Mouse (Mus musculus): ENCODE results near the gene Meis1. TPM values are rescaled to one million over a fixed set of nuclear protein-coding genes. Genes with fewer than 3 reads are reported as not detected.

The Meis1 gene
- polyA plus RNA-seq, 1 experiment = 5.0 TPM

- Histone ChIP-seq H3K4me1 (ENCODE audit: control insufficient read depth, insufficient read depth, insufficient read length) (no peaks in the 10 kb centered on the region), H3K36me3 (ENCODE audit: control insufficient read depth, insufficient read depth, low read length) (0 out of 2 replicates have a peak, but pooled peaks cover 2% of the 10 kb centered on the region), H3K27ac (ENCODE audit: insufficient read depth, low read length) (peak overlapping the region; percentile 46), H3K4me3 (ENCODE audit: extremely low read depth, insufficient read depth, insufficient read length) (no peak overlapping the region), H3K27me3 (ENCODE audit: control insufficient read depth, insufficient read depth, low read length) (peaks cover 8% of the 10 kb centered on the region; the same call in 1 of the 2 replicates)
- no peak for DNase-seq (ENCODE audit: low read depth in 1 of 2, low spot score in 2 of 2)
- no peak for TF ChIP-seq CTCF (IDR thresholded peaks at IDR 0.05; ENCODE audit: extremely low read depth, insufficient read depth, insufficient read length, insufficient replicate concordance)
- TF ChIP-seq POLR2A (IDR thresholded peaks at IDR 0.05; ENCODE audit: low read depth, low read length) = no peak
- WGBS = 54% methylated on average over 17 of the region's 17 CpGs
Observed at GRCm38 (mm10) chr11:19009536-19010395, 9.0 kb downstream of the Meis1 start.

GRCm38 (mm10) chr11:19008610-19009384 lies 10.0 kb downstream of the Meis1 start:
- Histone ChIP-seq H3K27me3 (ENCODE audit: control insufficient read depth, insufficient read depth, low read length) (0 out of 2 replicates have a peak, but pooled peaks cover 4% of the 10 kb centered on the region), H3K27ac (ENCODE audit: insufficient read depth, low read length) (0 out of 2 replicates have a peak overlapping the region, but pooled peaks have one; percentile 4), H3K4me3 (ENCODE audit: extremely low read depth, insufficient read depth, insufficient read length) (no peak overlapping the region), H3K36me3 (ENCODE audit: control insufficient read depth, insufficient read depth, low read length) (0 out of 2 replicates have a peak, but pooled peaks cover 2% of the 10 kb centered on the region), H3K4me1 (ENCODE audit: control insufficient read depth, insufficient read depth, insufficient read length) (no peaks in the 10 kb centered on the region)
- WGBS = 48% methylated on average over 13 of the region's 13 CpGs
- no peak for DNase-seq (ENCODE audit: low read depth in 1 of 2, low spot score in 2 of 2)
- TF ChIP-seq POLR2A (IDR thresholded peaks at IDR 0.05; ENCODE audit: low read depth, low read length) (no peak), CTCF (IDR thresholded peaks at IDR 0.05; ENCODE audit: extremely low read depth, insufficient read depth, insufficient read length, insufficient replicate concordance) (no peak)

GRCm38 (mm10) chr11:19007541-19008424 lies 11.0 kb downstream of the Meis1 start:
- Histone ChIP-seq H3K27ac (ENCODE audit: insufficient read depth, low read length) (peak overlapping the region; percentile 16; the same call in 1 of the 2 replicates), H3K27me3 (ENCODE audit: control insufficient read depth, insufficient read depth, low read length) (0 out of 2 replicates have a peak, but pooled peaks cover 1% of the 10 kb centered on the region), H3K4me1 (ENCODE audit: control insufficient read depth, insufficient read depth, insufficient read length) (no peaks in the 10 kb centered on the region), H3K36me3 (ENCODE audit: control insufficient read depth, insufficient read depth, low read length) (no peaks in the 10 kb centered on the region), H3K4me3 (ENCODE audit: extremely low read depth, insufficient read depth, insufficient read length) (no peak overlapping the region; the same call in 1 of the 2 replicates)
- TF ChIP-seq POLR2A (IDR thresholded peaks at IDR 0.05; ENCODE audit: low read depth, low read length) (no peak), CTCF (IDR thresholded peaks at IDR 0.05; ENCODE audit: extremely low read depth, insufficient read depth, insufficient read length, insufficient replicate concordance) (no peak)
- no peak for DNase-seq (ENCODE audit: low read depth in 1 of 2, low spot score in 2 of 2)
- 51% methylated on average over 45 of the region's 45 CpGs for WGBS

GRCm38 (mm10) chr11:19007068-19007467 lies 11.7 kb downstream of the Meis1 start:
- no peak for TF ChIP-seq POLR2A (IDR thresholded peaks at IDR 0.05; ENCODE audit: low read depth, low read length)
- no peak for TF ChIP-seq CTCF (IDR thresholded peaks at IDR 0.05; ENCODE audit: extremely low read depth, insufficient read depth, insufficient read length, insufficient replicate concordance)
- H3K27ac ChIP-seq (ENCODE audit: insufficient read depth, low read length) = no peak overlapping the region
- H3K36me3 ChIP-seq (ENCODE audit: control insufficient read depth, insufficient read depth, low read length) = no peaks in the 10 kb centered on the region
- H3K27me3 ChIP-seq (ENCODE audit: control insufficient read depth, insufficient read depth, low read length) = 0 out of 2 replicates have a peak, but pooled peaks cover 1% of the 10 kb centered on the region
- H3K4me3 ChIP-seq (ENCODE audit: extremely low read depth, insufficient read depth, insufficient read length) = no peak overlapping the region
- DNase-seq (ENCODE audit: low read depth in 1 of 2, low spot score in 2 of 2) = no peak
- WGBS = 65% methylated on average over 5 of the region's 5 CpGs
- H3K4me1 ChIP-seq (ENCODE audit: control insufficient read depth, insufficient read depth, insufficient read length) = no peaks in the 10 kb centered on the region

- WGBS = 50% methylated on average over 3 of the region's 3 CpGs
- no peak overlapping the region for H3K27ac ChIP-seq (ENCODE audit: insufficient read depth, low read length)
- TF ChIP-seq CTCF (IDR thresholded peaks at IDR 0.05; ENCODE audit: extremely low read depth, insufficient read depth, insufficient read length, insufficient replicate concordance) (no peak), POLR2A (IDR thresholded peaks at IDR 0.05; ENCODE audit: low read depth, low read length) (no peak)
- H3K4me3 ChIP-seq (ENCODE audit: extremely low read depth, insufficient read depth, insufficient read length) = no peak overlapping the region
- DNase-seq (ENCODE audit: low read depth in 1 of 2, low spot score in 2 of 2) = no peak
- no peaks in the 10 kb centered on the region for H3K4me1 ChIP-seq (ENCODE audit: control insufficient read depth, insufficient read depth, insufficient read length)
- H3K27me3 ChIP-seq (ENCODE audit: control insufficient read depth, insufficient read depth, low read length) = 0 out of 2 replicates have a peak, but pooled peaks cover 1% of the 10 kb centered on the region
- H3K36me3 ChIP-seq (ENCODE audit: control insufficient read depth, insufficient read depth, low read length) = no peaks in the 10 kb centered on the region
Observed at GRCm38 (mm10) chr11:19005913-19006693, 12.7 kb downstream of the Meis1 start.
